Mouse (Mus musculus) heart, embryonic 15.5 days (tissue): ENCODE measurements around the gene Vmn1r40. TPM values are rescaled to one million over a fixed set of nuclear protein-coding genes. Genes with fewer than 3 reads are reported as not detected.

Experiments
- polyA plus RNA-seq: library from polyadenylated mRNA; unstranded; fragments of >200 nt; fragmentation: Nextera tagmentation; extraction: Ambion mirVana; gene quantifications from 2 replicates; pipeline ENCODE4 v1.2.1, GENCODE M21; 2015

Gene Vmn1r40
- polyA plus RNA-seq, 1 experiment from 2014 or later: not detected

Other genes starting within 250 kb of the Vmn1r40 start
- gene Chchd6, start 111.9 kb upstream of the Vmn1r40 start, polyA plus RNA-seq: 43.7 and 50.7 TPM in 2 replicates
- 12.9 and 14.1 TPM in 2 replicates for gene Txnrd3, start 63.6 kb upstream of the Vmn1r40 start, polyA plus RNA-seq
- gene Vmn1r41, start 33.2 kb downstream of the Vmn1r40 start, polyA plus RNA-seq: not detected in 2 replicates
- gene Vmn1r42, start 168.9 kb downstream of the Vmn1r40 start, polyA plus RNA-seq: not detected in 2 replicates
- 0.01 TPM in 1 of 2 replicates, not detected in the other for gene Vmn1r43, start 168.9 kb downstream of the Vmn1r40 start, polyA plus RNA-seq
- gene Vmn1r44, start 176.1 kb downstream of the Vmn1r40 start, polyA plus RNA-seq: not detected in 2 replicates
- gene Vmn1r45, start 233.1 kb downstream of the Vmn1r40 start, polyA plus RNA-seq: not detected in 2 replicates